Mouse (Mus musculus) cerebral cortex, adult 2 months (tissue): ENCODE data around the gene Guca2a.

Experiments
- WGBS: fragments of 180-500 bp; shearing (Covaris S2); methylation state at CpG from one replicate; pipeline ENCODE4 v1.1.7; 2018; 5-methylcytosine and 5-hydroxymethylcytosine counted together

Guca2a gene

GRCm38 (mm10) chr4:119638656-119639055 lies 1.2 kb downstream of the Guca2a start:
- WGBS = 78% methylated on average over 11 of the region's 11 CpGs

- WGBS = 89% methylated on average over 4 of the region's 4 CpGs
Measured at GRCm38 (mm10) chr4:119642666-119643065, 5.2 kb downstream of the Guca2a start.

- WGBS = 68% methylated on average over 1 of the region's 1 CpGs
Measured at GRCm38 (mm10) chr4:119657011-119657410, 19.5 kb downstream of the Guca2a start.

- 78% methylated on average over 2 of the region's 2 CpGs for WGBS
Measured at GRCm38 (mm10) chr4:119658246-119658645, 20.7 kb downstream of the Guca2a start.

GRCm38 (mm10) chr4:119658731-119659130 lies 21.2 kb downstream of the Guca2a start, which contains the start of gene Guca2b:
TSS of gene Guca2b (minus strand) at chr4:119658954.
- 92% methylated on average over 4 of the region's 4 CpGs for WGBS

- 87% methylated on average over 8 of the region's 8 CpGs for WGBS
Measured at GRCm38 (mm10) chr4:119660007-119660406, 22.5 kb downstream of the Guca2a start.

- 45% methylated on average over 4 of the region's 4 CpGs for WGBS
Measured at GRCm38 (mm10) chr4:119662151-119662550, 24.6 kb downstream of the Guca2a start.

- 56% methylated on average over 7 of the region's 7 CpGs for WGBS
Measured at GRCm38 (mm10) chr4:119662976-119663375, 25.5 kb downstream of the Guca2a start.

GRCm38 (mm10) chr4:119663409-119664095 lies 26.0 kb downstream of the Guca2a start:
- 90% methylated on average over 14 of the region's 14 CpGs for WGBS

- WGBS = 95% methylated on average over 2 of the region's 2 CpGs
Measured at GRCm38 (mm10) chr4:119665166-119665565, 27.7 kb downstream of the Guca2a start.

- WGBS = 47% methylated on average over 8 of the region's 8 CpGs
Measured at GRCm38 (mm10) chr4:119666116-119666515, 28.6 kb downstream of the Guca2a start.

- 15% methylated on average over 5 of the region's 5 CpGs for WGBS
Measured at GRCm38 (mm10) chr4:119667454-119667853, 29.9 kb downstream of the Guca2a start.

GRCm38 (mm10) chr4:119668185-119668584 lies 30.7 kb downstream of the Guca2a start:
- WGBS = 88% methylated on average over 3 of the region's 3 CpGs

GRCm38 (mm10) chr4:119668596-119668995 lies 31.1 kb downstream of the Guca2a start:
- 82% methylated on average over 4 of the region's 4 CpGs for WGBS

GRCm38 (mm10) chr4:119669356-119670209 lies 32.1 kb downstream of the Guca2a start:
- 75% methylated on average over 10 of the region's 10 CpGs for WGBS

GRCm38 (mm10) chr4:119670210-119670555 lies 32.7 kb downstream of the Guca2a start:
- 58% methylated on average over 7 of the region's 7 CpGs for WGBS

GRCm38 (mm10) chr4:119670736-119671135 lies 33.2 kb downstream of the Guca2a start:
- WGBS = 83% methylated on average over 6 of the region's 6 CpGs

GRCm38 (mm10) chr4:119671164-119671563 lies 33.7 kb downstream of the Guca2a start:
- WGBS = 88% methylated on average over 9 of the region's 9 CpGs

GRCm38 (mm10) chr4:119672685-119673084 lies 35.2 kb downstream of the Guca2a start:
- WGBS = 29% methylated on average over 5 of the region's 5 CpGs

- 50% methylated on average over 5 of the region's 5 CpGs for WGBS
Measured at GRCm38 (mm10) chr4:119682596-119682995, 45.1 kb downstream of the Guca2a start.

GRCm38 (mm10) chr4:119685746-119686145 lies 48.2 kb downstream of the Guca2a start:
- WGBS = 91% methylated on average over 2 of the region's 2 CpGs
